Mouse (Mus musculus) neural tube, embryonic 10.5 days (tissue): Measurements from ENCODE around the gene Mycbpap.

Source experiments
- DNase-seq: peaks from one replicate; pipeline ENCODE4 v3.0.0-alpha.2; 2017; ENCODE audit warnings: low spot score; ENCODE audit errors: extremely low spot score

Gene Mycbpap

GRCm38 (mm10) chr11:94533171-94533570 is 11.6 kb upstream of the Mycbpap start:
- no peak for DNase-seq

GRCm38 (mm10) chr11:94528879-94529278 is 7.3 kb upstream of the Mycbpap start:
- DNase-seq, result no peak

GRCm38 (mm10) chr11:94526171-94526879 is 4.8 kb upstream of the Mycbpap start:
- peak; percentile 72 for DNase-seq

GRCm38 (mm10) chr11:94513452-94513851 is 8.1 kb downstream of the Mycbpap start:
- DNase-seq, result no peak

- no peak for DNase-seq
Measured at GRCm38 (mm10) chr11:94508976-94509375, 12.6 kb downstream of the Mycbpap start.

GRCm38 (mm10) chr11:94501482-94501881 is 20.1 kb downstream of the Mycbpap start:
- DNase-seq, result no peak

GRCm38 (mm10) chr11:94500362-94500761 is 21.2 kb downstream of the Mycbpap start:
- DNase-seq, result no peak

GRCm38 (mm10) chr11:94499661-94500152 is 21.8 kb downstream of the Mycbpap start, which contains the start of gene Epn3:
TSS of gene Epn3 (minus strand) at chr11:94499974.
- DNase-seq, result peak; percentile 64

GRCm38 (mm10) chr11:94499035-94499434 is 22.5 kb downstream of the Mycbpap start:
- no peak for DNase-seq

GRCm38 (mm10) chr11:94498093-94498996 is 23.2 kb downstream of the Mycbpap start:
- no peak for DNase-seq

- no peak for DNase-seq
Measured at GRCm38 (mm10) chr11:94495415-94495814, 26.1 kb downstream of the Mycbpap start.

- DNase-seq, result no peak
Measured at GRCm38 (mm10) chr11:94491749-94492099, 29.8 kb downstream of the Mycbpap start.

GRCm38 (mm10) chr11:94491035-94491748 is 30.4 kb downstream of the Mycbpap start:
- DNase-seq, result peak; percentile 55

- no peak for DNase-seq
Measured at GRCm38 (mm10) chr11:94489745-94490144, 31.8 kb downstream of the Mycbpap start.

- no peak for DNase-seq
Measured at GRCm38 (mm10) chr11:94488767-94489533, 32.6 kb downstream of the Mycbpap start.

GRCm38 (mm10) chr11:94486001-94486400 is 35.5 kb downstream of the Mycbpap start, which contains the start of gene Spata20:
TSS of gene Spata20 (minus strand) at chr11:94486179.
- peak; percentile 90 for DNase-seq

GRCm38 (mm10) chr11:94485223-94485622 is 36.3 kb downstream of the Mycbpap start:
- DNase-seq, result no peak

- DNase-seq, result no peak
Measured at GRCm38 (mm10) chr11:94484636-94485035, 36.9 kb downstream of the Mycbpap start.

GRCm38 (mm10) chr11:94483921-94484320 is 37.6 kb downstream of the Mycbpap start:
- no peak for DNase-seq

GRCm38 (mm10) chr11:94483436-94483835 is 38.1 kb downstream of the Mycbpap start:
- no peak for DNase-seq

- no peak for DNase-seq
Measured at GRCm38 (mm10) chr11:94482738-94483137, 38.8 kb downstream of the Mycbpap start.
